Mouse (Mus musculus): ENCODE data around the gene Cela3b. TPM values are rescaled to one million over a fixed set of nuclear protein-coding genes. Genes with fewer than 3 reads are reported as not detected.

Gene Cela3b
- polyA plus RNA-seq, 1 experiment = 42.4 TPM

DNA sequence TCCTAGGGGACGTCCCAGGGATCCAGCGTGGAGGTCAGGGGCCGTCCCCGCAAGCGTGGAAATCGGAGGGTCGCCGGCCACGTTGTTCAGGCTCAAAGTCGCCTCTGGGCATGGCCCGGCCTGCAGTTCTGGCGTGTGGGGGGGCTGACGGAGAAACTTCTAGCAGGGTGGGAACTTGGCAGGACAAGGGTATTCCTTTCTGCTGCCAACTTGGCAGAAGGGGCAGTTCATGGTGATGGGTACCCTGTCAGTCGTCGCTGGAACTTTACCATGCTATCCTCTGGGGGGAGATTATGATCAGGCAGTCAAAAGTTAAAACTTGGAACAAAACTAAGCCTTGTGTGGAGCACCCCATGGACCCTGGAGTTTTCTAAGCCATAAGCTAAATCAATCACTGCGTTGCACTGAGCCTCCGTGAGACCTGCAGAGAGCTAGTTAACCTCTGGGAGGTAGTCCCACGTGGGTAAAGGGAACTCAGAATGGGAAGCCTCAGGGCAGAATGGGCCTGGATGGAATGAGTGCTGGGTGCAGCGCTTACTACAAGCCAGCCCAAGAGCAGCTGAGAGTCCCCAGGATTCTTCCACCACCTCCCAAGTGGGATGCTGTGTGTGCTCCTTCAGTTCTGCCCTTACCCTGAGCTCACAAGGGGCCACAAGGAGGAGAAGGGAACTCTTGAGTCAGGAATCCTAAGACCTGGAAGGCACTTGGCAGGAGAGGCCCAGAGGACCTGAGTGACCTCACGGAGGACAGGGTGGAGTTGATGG is 38.9 kb upstream of the Cela3b start:
- Histone ChIP-seq H3K4me3 (ENCODE audit: low read depth, low read length) (peak overlapping the region; percentile 90), H3K27ac (ENCODE audit: insufficient read depth, low read depth, low read length) (peak overlapping the region; percentile 48), H3K4me1 (ENCODE audit: control insufficient read depth, insufficient read depth, insufficient read length, low read length) (peaks cover 12% of the 10 kb centered on the region), H3K36me3 (ENCODE audit: control insufficient read depth, insufficient read depth, low read length) (no peaks in the 10 kb centered on the region), H3K27me3 (ENCODE audit: control insufficient read depth, insufficient read depth, low read length) (no peaks in the 10 kb centered on the region)
- TF ChIP-seq POLR2A (IDR thresholded peaks at IDR 0.05; ENCODE audit: low read depth, low read length) (no peak), CTCF (IDR thresholded peaks at IDR 0.05; ENCODE audit: extremely low read depth, insufficient read length, insufficient replicate concordance, low read depth, low read length) (no peak)
- 7% methylated on average over 20 of the region's 20 CpGs for WGBS

DNA sequence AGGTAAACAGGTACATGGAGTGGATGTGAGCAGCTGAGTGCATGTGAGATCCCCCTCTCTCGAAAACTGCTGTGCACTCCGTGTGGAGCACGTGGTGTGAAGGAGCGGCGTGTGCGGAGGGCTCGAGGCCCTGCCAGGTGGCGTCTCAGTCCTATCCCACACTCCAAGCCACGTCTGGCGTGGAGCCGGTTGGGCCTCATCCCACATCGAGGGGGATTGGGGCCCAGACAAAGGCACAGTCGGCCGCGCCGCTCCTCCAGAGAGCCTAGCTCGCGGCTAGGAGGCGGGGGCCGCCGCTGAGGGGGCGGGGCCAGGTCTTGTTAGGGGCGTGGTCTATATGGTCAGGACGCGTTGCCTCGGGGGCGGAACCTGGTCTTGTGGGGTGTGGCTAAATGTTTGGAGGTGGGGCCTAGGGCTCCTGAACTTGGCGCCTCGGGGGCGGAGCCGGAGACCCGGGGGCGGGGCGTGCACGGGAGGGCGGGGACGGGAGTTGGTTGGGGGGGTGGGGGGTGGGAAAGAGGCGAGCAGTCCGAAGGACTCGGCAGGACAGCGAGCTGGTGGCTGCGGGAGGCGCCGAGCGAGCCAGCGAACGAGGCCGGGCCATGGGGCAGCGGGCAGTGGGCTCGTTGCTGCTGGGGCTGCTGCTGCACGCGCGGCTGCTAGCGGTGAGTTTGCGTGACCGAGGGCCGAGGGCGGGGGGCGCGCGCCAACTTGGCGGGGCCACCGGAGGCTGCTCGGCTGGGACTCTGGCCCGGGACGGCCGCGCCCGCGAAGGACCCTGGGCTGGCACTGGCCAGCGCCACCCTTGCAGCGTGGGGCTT is 38.1 kb upstream of the Cela3b start, which contains the start of gene Hspg2:
TSS of gene Hspg2 (plus strand) at position 510 of the 821 bp plus-strand sequence.
- Histone ChIP-seq H3K27ac (ENCODE audit: insufficient read depth, low read depth, low read length) (peak within 1 kb of the TSS; percentile 48), H3K4me3 (ENCODE audit: low read depth, low read length) (peak within 1 kb of the TSS; percentile 90), H3K27me3 (ENCODE audit: control insufficient read depth, insufficient read depth, low read length) (no peaks in the 10 kb centered on the region), H3K36me3 (ENCODE audit: control insufficient read depth, insufficient read depth, low read length) (no peaks in the 10 kb centered on the region), H3K4me1 (ENCODE audit: control insufficient read depth, insufficient read depth, insufficient read length, low read length) (peaks cover 8% of the 10 kb centered on the region)
- WGBS = 1% methylated on average over 68 of the region's 72 CpGs
- TF ChIP-seq CTCF (IDR thresholded peaks at IDR 0.05; ENCODE audit: extremely low read depth, insufficient read length, insufficient replicate concordance, low read depth, low read length) (no peak), POLR2A (IDR thresholded peaks at IDR 0.05; ENCODE audit: low read depth, low read length) (no peak; the same call in 1 of the 2 replicates)

DNA sequence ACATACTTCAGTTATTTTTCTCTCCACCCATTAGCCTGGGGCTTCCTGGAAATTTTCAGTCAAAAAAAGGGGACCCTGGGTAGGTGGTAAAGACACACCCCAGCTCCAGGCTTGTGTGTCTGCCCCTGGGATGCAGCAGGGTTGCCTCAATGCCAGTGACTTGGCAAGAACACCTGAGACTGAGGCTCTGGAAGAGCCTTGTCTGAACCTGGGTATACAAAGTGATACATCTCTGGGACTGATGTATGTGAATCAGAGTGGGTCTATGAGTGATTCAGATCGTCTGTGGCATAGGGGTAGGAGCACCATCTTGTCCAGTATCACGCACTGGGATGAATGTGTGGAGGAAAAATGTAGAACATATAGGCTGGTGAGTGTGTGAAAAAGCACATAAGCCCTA is 37.2 kb upstream of the Cela3b start:
- no peaks in the 10 kb centered on the region for H3K36me3 ChIP-seq (ENCODE audit: control insufficient read depth, insufficient read depth, low read length)
- H3K4me1 ChIP-seq (ENCODE audit: control insufficient read depth, insufficient read depth, insufficient read length, low read length) = peaks cover 8% of the 10 kb centered on the region
- 94% methylated on average over 2 of the region's 2 CpGs for WGBS
- TF ChIP-seq POLR2A (IDR thresholded peaks at IDR 0.05; ENCODE audit: low read depth, low read length) (no peak), CTCF (IDR thresholded peaks at IDR 0.05; ENCODE audit: extremely low read depth, insufficient read length, insufficient replicate concordance, low read depth, low read length) (no peak)
- no peaks in the 10 kb centered on the region for H3K27me3 ChIP-seq (ENCODE audit: control insufficient read depth, insufficient read depth, low read length)
- H3K27ac ChIP-seq (ENCODE audit: insufficient read depth, low read depth, low read length) = no peak overlapping the region; the same call in 1 of the 2 replicates
- H3K4me3 ChIP-seq (ENCODE audit: low read depth, low read length) = no peak overlapping the region

DNA sequence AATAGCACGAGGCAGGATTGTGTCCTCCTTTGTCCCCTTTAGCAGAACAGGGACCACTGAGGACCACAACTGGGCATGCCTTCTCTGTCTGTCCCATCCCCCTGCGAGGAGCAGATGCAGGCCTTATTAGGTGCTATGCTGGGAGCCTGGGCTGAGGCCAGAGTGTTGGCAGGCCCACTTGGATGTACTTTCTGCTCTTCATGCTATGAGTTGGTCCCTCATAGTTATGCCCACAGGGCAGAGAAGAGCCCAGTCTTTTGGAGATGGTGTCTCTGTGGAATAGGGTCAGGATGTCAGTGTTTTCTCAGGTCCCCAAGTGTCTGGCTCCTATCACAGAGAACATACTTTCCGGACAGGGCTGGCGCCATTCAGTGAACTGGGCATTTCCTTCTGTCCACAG is 36.7 kb upstream of the Cela3b start:
- no peaks in the 10 kb centered on the region for H3K27me3 ChIP-seq (ENCODE audit: control insufficient read depth, insufficient read depth, low read length)
- H3K27ac ChIP-seq (ENCODE audit: insufficient read depth, low read depth, low read length) = 0 out of 2 replicates have a peak overlapping the region, but pooled peaks have one; percentile 14
- no peaks in the 10 kb centered on the region for H3K36me3 ChIP-seq (ENCODE audit: control insufficient read depth, insufficient read depth, low read length)
- no peak overlapping the region for H3K4me3 ChIP-seq (ENCODE audit: low read depth, low read length)
- 90% methylated on average over 4 of the region's 4 CpGs for WGBS
- TF ChIP-seq CTCF (IDR thresholded peaks at IDR 0.05; ENCODE audit: extremely low read depth, insufficient read length, insufficient replicate concordance, low read depth, low read length) (no peak), POLR2A (IDR thresholded peaks at IDR 0.05; ENCODE audit: low read depth, low read length) (no peak)
- peaks cover 8% of the 10 kb centered on the region for H3K4me1 ChIP-seq (ENCODE audit: control insufficient read depth, insufficient read depth, insufficient read length, low read length)

DNA sequence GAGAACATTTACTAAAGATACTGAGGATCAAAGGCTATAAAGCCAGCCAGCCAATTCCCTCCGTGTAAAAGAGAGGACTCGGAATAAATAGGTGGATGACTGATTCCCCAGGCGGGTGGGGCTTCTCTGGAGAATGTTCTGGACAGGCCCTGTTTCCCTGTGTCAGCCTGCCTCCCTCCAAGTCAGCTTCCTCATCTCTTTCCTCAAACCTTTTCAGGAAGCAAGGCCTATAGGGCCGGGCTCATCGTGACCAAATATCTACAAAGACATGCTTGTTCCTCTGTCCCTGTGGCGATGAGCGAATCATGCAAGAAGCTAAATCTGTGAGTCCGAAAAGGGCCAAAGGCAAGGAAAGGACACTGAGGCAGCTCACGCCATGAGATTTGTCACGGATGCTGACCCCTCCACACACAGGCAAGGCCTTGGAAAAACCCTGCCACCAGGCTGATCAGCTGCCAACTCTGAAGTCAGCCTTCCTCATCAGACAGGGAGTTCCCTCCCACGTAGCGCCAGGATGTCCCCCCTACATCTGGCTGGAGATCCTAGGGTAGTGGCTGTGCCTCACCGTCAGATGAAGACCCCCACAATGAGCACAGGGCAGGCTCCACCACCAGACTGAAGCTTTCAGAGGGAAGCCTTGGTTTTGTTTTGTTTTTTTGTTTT is 34.9 kb upstream of the Cela3b start:
- Histone ChIP-seq H3K27ac (ENCODE audit: insufficient read depth, low read depth, low read length) (peak overlapping the region; percentile 41), H3K27me3 (ENCODE audit: control insufficient read depth, insufficient read depth, low read length) (no peaks in the 10 kb centered on the region), H3K36me3 (ENCODE audit: control insufficient read depth, insufficient read depth, low read length) (no peaks in the 10 kb centered on the region), H3K4me1 (ENCODE audit: control insufficient read depth, insufficient read depth, insufficient read length, low read length) (peaks cover 8% of the 10 kb centered on the region), H3K4me3 (ENCODE audit: low read depth, low read length) (no peak overlapping the region)
- whole genome bisulfite sequencing = 68% methylated on average over 13 of the region's 13 CpGs
- no peak for TF ChIP-seq POLR2A (IDR thresholded peaks at IDR 0.05; ENCODE audit: low read depth, low read length)
- no peak for TF ChIP-seq CTCF (IDR thresholded peaks at IDR 0.05; ENCODE audit: extremely low read depth, insufficient read length, insufficient replicate concordance, low read depth, low read length)

DNA sequence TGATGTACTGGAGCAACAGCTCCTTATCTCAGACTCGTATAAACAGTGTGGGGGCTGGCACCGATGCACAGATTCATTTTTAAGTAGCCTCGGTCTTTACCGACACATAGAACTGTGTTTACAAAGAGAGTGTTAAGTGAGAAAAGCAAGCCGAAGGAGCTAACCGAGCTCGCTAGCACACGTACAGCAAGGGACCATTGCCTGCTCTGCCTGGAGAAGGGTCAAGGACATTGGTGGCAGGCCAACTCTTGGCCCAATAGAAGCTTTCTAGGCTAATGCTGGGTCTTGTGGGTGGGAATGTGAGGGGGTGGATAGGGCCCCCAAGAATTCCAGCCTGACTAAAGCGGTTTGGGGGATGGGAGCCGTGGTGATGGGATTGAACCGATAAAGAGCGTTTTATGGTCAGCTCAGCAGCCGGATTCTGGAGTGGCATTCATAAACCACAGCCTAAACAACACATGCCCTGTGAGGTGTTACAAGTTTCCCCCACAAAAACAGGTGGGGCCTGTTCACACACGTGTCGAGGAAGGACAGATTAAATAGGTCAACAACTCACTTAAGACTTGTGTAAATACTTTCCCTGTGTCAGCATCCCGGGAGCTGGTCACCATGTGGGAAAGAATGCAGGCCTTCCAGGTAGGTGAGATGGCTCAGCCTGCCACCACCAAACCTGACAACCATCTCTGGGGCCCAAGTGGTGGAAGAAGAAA is 31.8 kb upstream of the Cela3b start:
- Histone ChIP-seq H3K27me3 (ENCODE audit: control insufficient read depth, insufficient read depth, low read length) (no peaks in the 10 kb centered on the region), H3K36me3 (ENCODE audit: control insufficient read depth, insufficient read depth, low read length) (no peaks in the 10 kb centered on the region), H3K4me1 (ENCODE audit: control insufficient read depth, insufficient read depth, insufficient read length, low read length) (peaks cover 15% of the 10 kb centered on the region; the same call in 1 of the 2 replicates), H3K27ac (ENCODE audit: insufficient read depth, low read depth, low read length) (no peak overlapping the region), H3K4me3 (ENCODE audit: low read depth, low read length) (no peak overlapping the region)
- 48% methylated on average over 16 of the region's 16 CpGs for WGBS
- TF ChIP-seq CTCF (IDR thresholded peaks at IDR 0.05; ENCODE audit: extremely low read depth, insufficient read length, insufficient replicate concordance, low read depth, low read length) = no peak
- TF ChIP-seq POLR2A (IDR thresholded peaks at IDR 0.05; ENCODE audit: low read depth, low read length) = no peak
